Mouse (Mus musculus): ENCODE results near the gene Sh3d21.
"Not testable (repeated sequence)": the region's sequence is repeated elsewhere in the genome, so short reads cannot be mapped to it uniquely, and the experiment has no call there.

GRCm38 (mm10) chr4:126175980-126176379 lies 12.7 kb upstream of the Sh3d21 start:
- not testable (repeated sequence) for TF ChIP-seq CTCF (IDR thresholded peaks at IDR 0.05; ENCODE audit: low read depth, low read length); GATA1 (IDR thresholded peaks at IDR 0.05; ENCODE audit: borderline replicate concordance, low read length); TAL1 (conservative IDR thresholded peaks at IDR 0.05; ENCODE audit: low read depth, low read length); GATA2 (IDR thresholded peaks at IDR 0.05; ENCODE audit: borderline replicate concordance, low read depth, low read length); POLR2AphosphoS5 (IDR thresholded peaks at IDR 0.05; ENCODE audit: insufficient replicate concordance, low read depth, low read length)
